Mouse (Mus musculus): ENCODE results near the gene Anapc7.

GRCm38 (mm10) chr5:122421271-122422068 lies at the start of gene Anapc7:
- peak; percentile 19 to 61 (median 40); a peak in 4 of 6 replicates for TF ChIP-seq CTCF (IDR thresholded peaks at IDR 0.05 in 2 of 3, conservative IDR thresholded peaks at IDR 0.05 in 1 of 3; ENCODE audit: control insufficient read depth in 1 of 3, insufficient read depth in 1 of 3, low read depth in 2 of 3, low read length in 3 of 3, poor library complexity in 1 of 3, severe bottlenecking in 1 of 3)
- TF ChIP-seq USF1 (IDR thresholded peaks at IDR 0.05; ENCODE audit: low read depth, low read length), result no peak
